Mouse (Mus musculus) heart, adult 2 months (tissue): ENCODE results near the gene Ryr3. TPM values are rescaled to one million over a fixed set of nuclear protein-coding genes. Genes with fewer than 3 reads are reported as not detected.

Source experiments
- DNase-seq, 2 experiments: peaks; one replicate each; pipeline ENCODE4 v3.0.0; 2021
- H3K27ac ChIP-seq: fragments of 200-600 bp; 2 replicates; pipeline ENCODE4 v1.8.1; 2022
- H3K27me3 ChIP-seq: fragments of 200-500 bp; 2 replicates; pipeline ENCODE4 v1.6.1; 2012; ENCODE audit warnings: mild to moderate bottlenecking, low read length, inconsistent platforms, mixed read lengths; ENCODE audit not compliant: control insufficient read depth, insufficient read depth
- H3K36me3 ChIP-seq: fragments of 200-500 bp; 2 replicates; pipeline ENCODE4 v1.6.1; 2012; ENCODE audit warnings: low read length, inconsistent platforms; ENCODE audit not compliant: control insufficient read depth, insufficient read depth
- H3K4me1 ChIP-seq: fragments of 200-500 bp; 2 replicates; pipeline ENCODE4 v1.6.1; 2011; ENCODE audit warnings: low read length; ENCODE audit not compliant: control insufficient read depth, insufficient read depth
- H3K4me3 ChIP-seq: fragments of 200-600 bp; 2 replicates; pipeline ENCODE4 v1.8.1; 2022
- H3K79me2 ChIP-seq: fragments of 200-500 bp; replicated peaks from 2 replicates; pipeline ENCODE4 v1.6.1; 2012; ENCODE audit warnings: mild to moderate bottlenecking, inconsistent platforms, low read length, moderate library complexity, mixed read lengths; ENCODE audit not compliant: control insufficient read depth, insufficient read depth
- H3K9ac ChIP-seq: fragments of 200-500 bp; 2 replicates; pipeline ENCODE4 v1.6.1; 2012; ENCODE audit warnings: low read depth, mild to moderate bottlenecking, control low read depth, inconsistent platforms, low read length, mixed read lengths
- CTCF ChIP-seq: fragments of 200-600 bp; IDR thresholded peaks from 2 replicates; pipeline ENCODE4 v1.8.1; 2022; ENCODE audit warnings: antibody characterized with exemption, mild to moderate bottlenecking, moderate library complexity
- EP300 ChIP-seq: fragments of 200-500 bp; IDR thresholded peaks from 2 replicates; pipeline ENCODE4 v1.6.1; 2011; ENCODE audit warnings: low read depth, low read length, control low read depth; ENCODE audit not compliant: insufficient read depth
- POLR2A ChIP-seq: fragments of 200-500 bp; IDR thresholded peaks from 2 replicates; pipeline ENCODE4 v1.6.1; 2011; ENCODE audit warnings: mild to moderate bottlenecking, low read depth, low read length, control low read depth; ENCODE audit not compliant: insufficient read depth
- WGBS: fragments of 180-500 bp; shearing (Covaris S2); methylation state at CpG from one replicate; pipeline ENCODE4 v1.1.7; 2018; 5-methylcytosine and 5-hydroxymethylcytosine counted together
- intact Hi-C: fragments of 180-260 bp; cut with DNase I; formaldehyde crosslinking; loops from one replicate; pipeline ENCODE4 v1.15.1; 2025
- polyA plus RNA-seq: library from polyadenylated mRNA; depleted of rRNA; stranded (reverse); fragments of >200 nt; gene quantifications from 2 replicates; pipeline ENCODE4 v1.2.3, GENCODE M21; 2012
- total RNA-seq, 2 experiments: library from RNA; stranded (reverse); gene quantifications; 2 replicates each; pipeline ENCODE4 v1.2.3; 2021

Ryr3 gene
- total and polyA plus RNA-seq, 3 experiments = 0.93 to 1.1 (median 1.00) TPM

DNA sequence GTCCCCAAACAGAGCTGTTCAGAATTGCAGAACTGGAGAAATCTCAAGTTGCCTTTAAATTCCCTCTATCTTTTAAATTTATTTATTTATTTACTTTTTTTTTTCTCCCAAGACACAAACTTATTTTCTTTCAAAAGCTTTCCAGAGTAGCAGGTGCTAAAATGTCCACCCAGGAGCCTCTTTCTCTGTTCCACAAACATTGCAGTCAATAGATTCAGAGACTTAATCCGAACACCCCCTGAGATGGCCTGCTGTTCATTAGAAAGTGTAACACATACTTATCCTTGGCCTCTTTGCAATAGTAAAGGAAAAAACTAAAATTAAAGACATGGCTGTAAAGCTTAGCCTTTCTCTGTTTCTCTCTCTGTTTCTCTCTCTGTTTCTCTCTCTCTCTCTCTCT, 539.6 kb downstream of the Ryr3 start:
- no peaks in the 10 kb centered on the region for H3K27me3 ChIP-seq
- H3K27ac ChIP-seq = no peak overlapping the region
- H3K4me1 ChIP-seq = no peaks in the 10 kb centered on the region; the same call in 1 of the 2 replicates
- H3K4me3 ChIP-seq = no peak overlapping the region
- H3K36me3 ChIP-seq = no peaks in the 10 kb centered on the region
- no peaks in the 10 kb centered on the region for H3K79me2 ChIP-seq
- no peak for TF ChIP-seq POLR2A
- TF ChIP-seq EP300 = no peak
- TF ChIP-seq CTCF = no peak
- no peak for DNase-seq
- intact Hi-C loops = no loop called here
- H3K9ac ChIP-seq = no peak overlapping the region
- WGBS = 81% methylated on average over 1 of the region's 1 CpGs

DNA sequence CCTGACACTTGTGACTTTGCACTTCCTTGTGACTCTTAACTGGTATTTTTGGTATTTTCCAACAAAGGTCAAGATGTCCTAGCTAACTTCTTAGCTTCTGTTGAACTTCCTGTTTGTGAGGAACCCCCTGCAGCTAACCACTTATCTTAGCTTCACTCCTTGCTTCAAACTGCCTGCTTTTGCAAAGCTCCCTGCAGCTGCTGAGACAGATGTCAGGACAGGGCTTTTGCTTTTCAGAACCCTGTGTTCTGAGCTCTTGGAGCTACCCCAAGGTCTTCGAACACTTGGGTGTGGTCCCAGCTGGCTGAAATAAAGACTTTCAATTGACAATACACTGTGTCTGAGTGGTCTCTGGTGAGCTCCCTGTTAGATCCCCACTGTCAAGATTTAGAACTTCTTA, 540.2 kb downstream of the Ryr3 start:
- Histone ChIP-seq H3K9ac (no peak overlapping the region), H3K79me2 (no peaks in the 10 kb centered on the region), H3K4me3 (no peak overlapping the region), H3K27me3 (no peaks in the 10 kb centered on the region), H3K4me1 (no peaks in the 10 kb centered on the region; the same call in 1 of the 2 replicates), H3K27ac (no peak overlapping the region), H3K36me3 (no peaks in the 10 kb centered on the region)
- peak; percentile 18 to 24 for DNase-seq
- TF ChIP-seq EP300 = no peak
- 10% methylated on average over 1 of the region's 1 CpGs for WGBS
- intact Hi-C loops = no loop called here

DNA sequence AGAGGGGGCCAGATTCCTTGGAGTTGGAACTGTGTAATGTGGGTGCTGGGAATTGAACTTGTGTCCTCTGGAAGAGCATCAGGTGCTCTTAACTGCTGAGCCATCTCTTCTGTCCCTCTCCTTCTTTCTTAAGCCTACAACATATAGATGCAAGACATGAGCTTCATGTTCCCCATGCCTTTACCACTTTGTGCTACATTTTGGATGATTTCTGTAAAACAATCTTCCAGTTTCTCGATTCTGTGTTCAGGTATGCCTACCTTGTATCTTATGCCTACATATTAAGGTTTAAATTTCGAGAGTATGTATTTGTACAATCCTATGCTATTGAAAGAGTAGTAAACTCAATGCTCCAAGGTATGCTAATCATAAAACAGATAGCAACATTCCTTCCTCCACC, 540.7 kb downstream of the Ryr3 start:
- WGBS = 73% methylated on average over 2 of the region's 2 CpGs
- no peak for DNase-seq
- intact Hi-C loops = no loop called here

DNA sequence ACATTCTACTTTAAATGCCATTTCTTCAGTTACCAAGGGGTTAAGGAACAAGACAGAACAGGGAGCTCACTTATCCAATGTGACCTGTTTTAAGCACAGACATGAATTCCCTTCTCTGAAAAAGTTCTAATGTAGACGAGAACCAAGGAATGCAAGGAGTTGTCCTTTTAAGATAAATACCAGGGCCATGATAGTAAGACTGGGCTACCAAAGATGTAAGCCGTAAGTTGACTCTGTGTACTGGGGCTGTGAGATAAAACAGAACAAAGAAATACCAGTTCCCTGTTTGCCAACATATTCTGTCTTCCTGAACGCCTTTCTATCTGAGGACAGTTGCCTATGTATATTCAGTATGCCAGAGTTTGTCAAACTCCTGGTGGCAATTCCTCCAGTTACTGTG, 547.4 kb downstream of the Ryr3 start:
- no peaks in the 10 kb centered on the region for H3K79me2 ChIP-seq
- H3K4me3 ChIP-seq = no peak overlapping the region
- H3K27me3 ChIP-seq = no peaks in the 10 kb centered on the region
- 53% methylated on average over 3 of the region's 3 CpGs for WGBS
- TF ChIP-seq CTCF (no peak), POLR2A (no peak), EP300 (no peak)
- H3K36me3 ChIP-seq = no peaks in the 10 kb centered on the region
- H3K4me1 ChIP-seq = no peaks in the 10 kb centered on the region
- H3K27ac ChIP-seq = no peak overlapping the region
- H3K9ac ChIP-seq = no peak overlapping the region
- intact Hi-C loops = no loop called here
- no peak for DNase-seq

More for the DNA sequence above, 540.7 kb downstream of the Ryr3 start:
- H3K36me3 ChIP-seq = no peaks in the 10 kb centered on the region
- TF ChIP-seq EP300 (no peak), CTCF (no peak), POLR2A (no peak)
- H3K27ac ChIP-seq = no peak overlapping the region
- H3K27me3 ChIP-seq = no peaks in the 10 kb centered on the region
- no peaks in the 10 kb centered on the region; the same call in 1 of the 2 replicates for H3K4me1 ChIP-seq
- H3K9ac ChIP-seq = no peak overlapping the region
- H3K4me3 ChIP-seq = no peak overlapping the region
- H3K79me2 ChIP-seq = no peaks in the 10 kb centered on the region

DNA sequence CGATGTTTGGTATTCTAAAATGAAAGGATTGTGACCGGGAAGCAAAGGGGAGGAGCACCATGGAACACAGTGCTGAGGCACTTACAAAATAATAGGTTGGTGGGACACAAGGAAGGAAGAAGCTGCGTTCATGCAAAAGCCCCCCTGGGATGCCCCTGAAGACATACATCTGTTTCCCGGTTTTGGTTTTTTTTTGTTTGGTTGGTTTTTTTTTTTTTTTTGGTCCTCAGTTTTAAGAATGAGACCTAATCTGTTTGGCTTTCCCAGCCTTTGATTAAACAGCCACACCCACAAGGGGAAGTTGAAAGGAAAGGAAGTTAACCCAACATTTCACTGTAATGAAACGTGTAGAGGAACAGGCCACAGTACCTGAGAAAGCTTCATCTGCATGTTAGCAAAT, 560.8 kb downstream of the Ryr3 start:
- Histone ChIP-seq H3K36me3 (no peaks in the 10 kb centered on the region; the same call in 1 of the 2 replicates), H3K27me3 (no peaks in the 10 kb centered on the region), H3K4me3 (no peak overlapping the region), H3K4me1 (no peaks in the 10 kb centered on the region; the same call in 1 of the 2 replicates), H3K27ac (no peak overlapping the region), H3K9ac (no peak overlapping the region), H3K79me2 (no peaks in the 10 kb centered on the region)
- 56% methylated on average over 5 of the region's 5 CpGs for WGBS
- DNase-seq = no peak
- intact Hi-C loops = no loop called here
- no peak for TF ChIP-seq EP300
- TF ChIP-seq CTCF = no peak
- no peak for TF ChIP-seq POLR2A

DNA sequence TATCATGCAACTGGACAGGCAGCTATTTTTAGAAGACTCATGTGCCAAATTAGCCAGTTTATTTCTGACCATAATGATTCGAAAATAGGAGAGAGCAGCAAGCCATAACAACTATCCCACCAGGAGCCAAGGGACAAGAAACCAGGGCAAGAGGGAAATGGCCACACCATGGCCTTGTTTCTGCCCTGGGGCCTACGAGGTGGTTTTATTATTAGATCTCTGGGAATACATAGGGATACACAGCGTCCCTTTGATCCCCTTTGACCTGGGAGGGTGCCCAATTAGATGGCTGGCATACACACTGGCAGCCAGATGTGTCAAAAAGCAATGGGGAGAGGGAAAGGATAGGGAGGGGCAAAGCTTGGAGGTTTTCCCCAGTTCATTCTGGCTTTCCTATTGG, 563.1 kb downstream of the Ryr3 start:
- no peak overlapping the region for H3K4me3 ChIP-seq
- no peaks in the 10 kb centered on the region; the same call in none of the 2 replicates for H3K36me3 ChIP-seq
- TF ChIP-seq CTCF = no peak
- 0 out of 2 replicates have a peak, but pooled peaks have one; percentile 26 for TF ChIP-seq EP300
- no peaks in the 10 kb centered on the region for H3K27me3 ChIP-seq
- no peaks in the 10 kb centered on the region for H3K79me2 ChIP-seq
- intact Hi-C loops = loop anchor here (2.0 kb wide), 1 partner anchor 17 kb away; no protein-coding TSS in a partner anchor
- peak; percentile 22 to 24 for DNase-seq
- H3K9ac ChIP-seq = no peak overlapping the region
- 48% methylated on average over 3 of the region's 3 CpGs for WGBS
- peak overlapping the region; percentile 56 for H3K27ac ChIP-seq
- no peaks in the 10 kb centered on the region; the same call in 1 of the 2 replicates for H3K4me1 ChIP-seq
